Mouse (Mus musculus) testis, adult 2 months (tissue): ENCODE measurements at regions not wholly inside any gene's neighbourhood (a gene's known extent, or its start where the extent isn't known, plus 50 kb on each side); places are given as distances from the start of the nearest gene placed in this dataset.

Source experiments
- CTCF ChIP-seq: fragments of 200-500 bp; IDR thresholded peaks from 2 replicates; pipeline ENCODE4 v1.5.1; 2012; ENCODE audit warnings: low read depth, mild to moderate bottlenecking, inconsistent platforms, low read length, moderate library complexity; ENCODE audit not compliant: control insufficient read depth, insufficient read depth, insufficient replicate concordance
- POLR2A ChIP-seq: fragments of 200-500 bp; IDR thresholded peaks from 2 replicates; pipeline ENCODE4 v1.6.1; 2012; ENCODE audit warnings: low read depth, mild to moderate bottlenecking, inconsistent platforms, low read length, moderate library complexity; ENCODE audit not compliant: control insufficient read depth

- no peak for TF ChIP-seq POLR2A
- TF ChIP-seq CTCF, result no peak
These were observed 54.0 kb upstream of the Pdk4 start for GRCm38 (mm10) chr6:5550067-5550466.
